Mouse (Mus musculus): Measurements from ENCODE around the gene Igfbp2. TPM values are rescaled to one million over a fixed set of nuclear protein-coding genes. Genes with fewer than 3 reads are reported as not detected.

Igfbp2 gene
- polyA plus RNA-seq, 1 experiment from 2014 or later: 790 TPM

- Histone ChIP-seq H3K9me3 (replicated peaks) (no peaks in the 10 kb centered on the region), H3K4me1 (no peaks in the 10 kb centered on the region), H3K27ac (replicated peaks) (no peak overlapping the region), H3K4me3 (replicated peaks) (no peak overlapping the region), H3K4me2 (replicated peaks) (no peak overlapping the region), H3K9ac (no peak overlapping the region), H3K36me3 (no peaks in the 10 kb centered on the region), H3K27me3 (no peaks in the 10 kb centered on the region)
- no peak for ATAC-seq (ENCODE audit: insufficient number of reproducible peaks, low FRiP score, low TSS enrichment, low read depth)
- 66% methylated on average over 2 of the region's 2 CpGs for WGBS
These were observed 25.9 kb upstream of the Igfbp2 start for GRCm38 (mm10) chr1:72798441-72798840.

GRCm38 (mm10) chr1:72804031-72804430 is 20.3 kb upstream of the Igfbp2 start:
- no peak overlapping the region for H3K9ac ChIP-seq
- no peaks in the 10 kb centered on the region for H3K27me3 ChIP-seq
- H3K4me1 ChIP-seq: peaks cover 7% of the 10 kb centered on the region
- H3K4me2 ChIP-seq (replicated peaks): no peak overlapping the region
- H3K4me3 ChIP-seq (replicated peaks): no peak overlapping the region
- H3K27ac ChIP-seq (replicated peaks): no peak overlapping the region
- ATAC-seq (ENCODE audit: insufficient number of reproducible peaks, low FRiP score, low TSS enrichment, low read depth): no peak
- no peaks in the 10 kb centered on the region for H3K36me3 ChIP-seq
- no peaks in the 10 kb centered on the region for H3K9me3 ChIP-seq (replicated peaks)
- 75% methylated on average over 4 of the region's 4 CpGs for WGBS

- Histone ChIP-seq H3K9ac (no peak overlapping the region), H3K27ac (replicated peaks) (no peak overlapping the region), H3K27me3 (no peaks in the 10 kb centered on the region), H3K36me3 (no peaks in the 10 kb centered on the region), H3K4me3 (replicated peaks) (no peak overlapping the region), H3K4me2 (replicated peaks) (no peak overlapping the region), H3K9me3 (replicated peaks) (no peaks in the 10 kb centered on the region), H3K4me1 (peaks cover 7% of the 10 kb centered on the region)
- WGBS: 36% methylated on average over 8 of the region's 8 CpGs
- ATAC-seq (ENCODE audit: insufficient number of reproducible peaks, low FRiP score, low TSS enrichment, low read depth): no peak
These were observed 19.3 kb upstream of the Igfbp2 start for GRCm38 (mm10) chr1:72805037-72805436.

DNA sequence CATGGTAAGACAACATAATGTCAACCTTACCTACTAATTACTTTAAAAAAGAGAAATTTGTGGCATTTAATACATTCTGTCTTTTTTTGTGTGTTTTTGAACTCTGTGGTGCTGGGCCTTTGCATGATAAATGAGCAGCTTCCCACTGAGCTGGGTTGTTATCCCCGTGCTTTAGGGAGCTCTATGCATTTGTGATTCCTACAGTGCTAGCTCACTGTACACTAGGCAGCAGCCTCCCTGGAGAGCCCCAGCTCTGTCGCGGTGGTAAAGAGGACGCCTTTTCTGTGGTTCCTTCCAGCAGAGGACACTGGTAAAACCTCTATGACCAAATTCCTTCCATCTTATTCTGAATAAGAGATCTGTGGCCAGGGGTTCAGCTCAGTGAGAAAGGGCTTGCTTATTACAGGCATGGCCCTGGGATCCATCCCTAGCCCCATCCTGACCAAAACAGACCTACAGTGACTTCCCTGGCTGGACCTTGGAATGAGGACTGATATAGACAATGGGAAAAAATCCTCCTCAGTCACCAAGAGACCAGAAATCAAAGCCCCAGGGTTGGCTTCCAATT is 18.7 kb upstream of the Igfbp2 start:
- WGBS: 24% methylated on average over 4 of the region's 4 CpGs
- no peak for ATAC-seq (ENCODE audit: insufficient number of reproducible peaks, low FRiP score, low TSS enrichment, low read depth)
- H3K9ac ChIP-seq: no peak overlapping the region
- no peaks in the 10 kb centered on the region for H3K9me3 ChIP-seq (replicated peaks)
- H3K4me1 ChIP-seq: peaks cover 7% of the 10 kb centered on the region
- no peak overlapping the region for H3K4me2 ChIP-seq (replicated peaks)
- no peak overlapping the region; the same call in 1 of the 2 replicates for H3K27ac ChIP-seq (replicated peaks)
- H3K36me3 ChIP-seq: no peaks in the 10 kb centered on the region
- H3K27me3 ChIP-seq: no peaks in the 10 kb centered on the region
- H3K4me3 ChIP-seq (replicated peaks): no peak overlapping the region

GRCm38 (mm10) chr1:72806044-72806584 is 18.2 kb upstream of the Igfbp2 start:
- Histone ChIP-seq H3K9me3 (replicated peaks) (no peaks in the 10 kb centered on the region), H3K4me1 (peaks cover 7% of the 10 kb centered on the region), H3K27ac (replicated peaks) (peak overlapping the region; percentile 28), H3K9ac (no peak overlapping the region), H3K36me3 (no peaks in the 10 kb centered on the region), H3K4me2 (replicated peaks) (no peak overlapping the region), H3K27me3 (no peaks in the 10 kb centered on the region), H3K4me3 (replicated peaks) (no peak overlapping the region)
- peak; percentile 79 for ATAC-seq (ENCODE audit: insufficient number of reproducible peaks, low FRiP score, low TSS enrichment, low read depth)
- 20% methylated on average over 11 of the region's 11 CpGs for WGBS

GRCm38 (mm10) chr1:72809304-72809703 is 15.0 kb upstream of the Igfbp2 start:
- H3K9ac ChIP-seq: no peak overlapping the region
- WGBS: 92% methylated on average over 7 of the region's 7 CpGs
- ATAC-seq (ENCODE audit: insufficient number of reproducible peaks, low FRiP score, low TSS enrichment, low read depth): no peak
- no peak overlapping the region for H3K4me3 ChIP-seq (replicated peaks)
- H3K36me3 ChIP-seq: no peaks in the 10 kb centered on the region
- peaks cover 16% of the 10 kb centered on the region for H3K4me1 ChIP-seq
- no peaks in the 10 kb centered on the region for H3K9me3 ChIP-seq (replicated peaks)
- H3K4me2 ChIP-seq (replicated peaks): no peak overlapping the region
- no peak overlapping the region for H3K27ac ChIP-seq (replicated peaks)
- H3K27me3 ChIP-seq: no peaks in the 10 kb centered on the region

- H3K9me3 ChIP-seq (replicated peaks): no peaks in the 10 kb centered on the region
- H3K4me2 ChIP-seq (replicated peaks): no peak overlapping the region
- 79% methylated on average over 7 of the region's 7 CpGs for WGBS
- no peaks in the 10 kb centered on the region for H3K27me3 ChIP-seq
- H3K9ac ChIP-seq: no peak overlapping the region
- no peaks in the 10 kb centered on the region for H3K36me3 ChIP-seq
- peaks cover 18% of the 10 kb centered on the region for H3K4me1 ChIP-seq
- H3K4me3 ChIP-seq (replicated peaks): no peak overlapping the region
- ATAC-seq (ENCODE audit: insufficient number of reproducible peaks, low FRiP score, low TSS enrichment, low read depth): no peak
- H3K27ac ChIP-seq (replicated peaks): no peak overlapping the region
These were observed 14.2 kb upstream of the Igfbp2 start for GRCm38 (mm10) chr1:72809951-72810675.

DNA sequence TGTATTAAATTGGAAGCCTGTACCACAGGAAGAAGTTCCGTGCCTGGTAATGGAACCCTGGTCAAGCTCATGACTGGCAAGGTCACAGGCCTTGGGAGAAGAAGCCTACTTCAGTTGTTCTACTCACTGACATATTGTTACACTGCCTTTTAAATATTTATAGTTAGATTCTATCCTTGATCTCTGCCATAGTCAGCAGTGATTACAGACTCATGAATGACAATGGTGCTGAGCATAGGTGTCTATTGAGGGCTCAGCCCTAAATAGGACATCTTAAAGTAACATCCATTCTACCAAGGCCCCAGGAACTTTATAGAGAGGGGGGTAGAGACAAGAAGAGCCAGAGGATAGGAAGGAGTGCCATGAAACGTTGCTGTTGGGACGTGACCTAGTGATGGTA is 13.2 kb upstream of the Igfbp2 start:
- ATAC-seq (ENCODE audit: insufficient number of reproducible peaks, low FRiP score, low TSS enrichment, low read depth): no peak
- 95% methylated on average over 3 of the region's 3 CpGs for WGBS
- H3K4me3 ChIP-seq (replicated peaks): no peak overlapping the region
- no peak overlapping the region for H3K4me2 ChIP-seq (replicated peaks)
- no peaks in the 10 kb centered on the region for H3K36me3 ChIP-seq
- no peak overlapping the region for H3K27ac ChIP-seq (replicated peaks)
- H3K9me3 ChIP-seq (replicated peaks): no peaks in the 10 kb centered on the region
- no peaks in the 10 kb centered on the region for H3K27me3 ChIP-seq
- H3K4me1 ChIP-seq: peaks cover 20% of the 10 kb centered on the region
- H3K9ac ChIP-seq: no peak overlapping the region

GRCm38 (mm10) chr1:72813089-72813638 is 11.1 kb upstream of the Igfbp2 start:
- H3K9ac ChIP-seq: no peak overlapping the region
- ATAC-seq (ENCODE audit: insufficient number of reproducible peaks, low FRiP score, low TSS enrichment, low read depth): no peak
- no peaks in the 10 kb centered on the region for H3K9me3 ChIP-seq (replicated peaks)
- H3K27ac ChIP-seq (replicated peaks): no peak overlapping the region; the same call in 1 of the 2 replicates
- H3K4me3 ChIP-seq (replicated peaks): no peak overlapping the region
- H3K27me3 ChIP-seq: no peaks in the 10 kb centered on the region
- WGBS: 43% methylated on average over 5 of the region's 5 CpGs
- H3K4me2 ChIP-seq (replicated peaks): no peak overlapping the region
- no peaks in the 10 kb centered on the region for H3K36me3 ChIP-seq
- peaks cover 15% of the 10 kb centered on the region; the same call in 1 of the 2 replicates for H3K4me1 ChIP-seq

- H3K9ac ChIP-seq: no peak overlapping the region
- H3K36me3 ChIP-seq: no peaks in the 10 kb centered on the region
- 0 out of 2 replicates have a peak, but pooled peaks have one; percentile 40 for ATAC-seq (ENCODE audit: insufficient number of reproducible peaks, low FRiP score, low TSS enrichment, low read depth)
- H3K4me2 ChIP-seq (replicated peaks): no peak overlapping the region
- 16% methylated on average over 6 of the region's 6 CpGs for WGBS
- no peaks in the 10 kb centered on the region for H3K9me3 ChIP-seq (replicated peaks)
- H3K27me3 ChIP-seq: no peaks in the 10 kb centered on the region
- no peak overlapping the region for H3K4me3 ChIP-seq (replicated peaks)
- H3K4me1 ChIP-seq: peaks cover 15% of the 10 kb centered on the region; the same call in 1 of the 2 replicates
- H3K27ac ChIP-seq (replicated peaks): no peak overlapping the region; the same call in 1 of the 2 replicates
These were observed 10.5 kb upstream of the Igfbp2 start for GRCm38 (mm10) chr1:72813639-72814403.

DNA sequence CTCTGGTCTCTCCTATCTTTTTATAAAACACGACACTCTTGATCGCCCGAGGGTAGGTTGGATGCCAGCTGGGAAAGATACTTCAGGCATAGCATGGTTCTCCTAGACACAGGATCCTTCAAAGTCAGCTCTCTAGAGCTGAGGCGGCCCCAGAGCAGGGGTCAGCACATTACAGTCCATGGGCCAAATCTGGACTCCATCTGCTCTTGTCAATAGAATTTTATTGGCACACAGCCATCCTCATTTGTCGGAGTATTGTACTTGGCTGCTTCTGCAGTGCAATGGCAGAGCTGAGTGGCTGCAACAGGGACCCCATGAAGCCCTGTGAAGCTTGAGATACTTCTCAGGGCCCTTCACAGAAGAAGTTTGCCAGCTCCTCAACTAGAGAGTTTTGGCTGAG is 9.1 kb upstream of the Igfbp2 start:
- Histone ChIP-seq H3K27me3 (no peaks in the 10 kb centered on the region), H3K4me3 (replicated peaks) (no peak overlapping the region), H3K36me3 (no peaks in the 10 kb centered on the region), H3K27ac (replicated peaks) (no peak overlapping the region), H3K9ac (no peak overlapping the region), H3K4me2 (replicated peaks) (no peak overlapping the region), H3K9me3 (replicated peaks) (no peaks in the 10 kb centered on the region), H3K4me1 (peaks cover 15% of the 10 kb centered on the region; the same call in 1 of the 2 replicates)
- 45% methylated on average over 5 of the region's 5 CpGs for WGBS
- ATAC-seq (ENCODE audit: insufficient number of reproducible peaks, low FRiP score, low TSS enrichment, low read depth): 0 out of 2 replicates have a peak, but pooled peaks have one; percentile 48

Measured in embryonic facial prominence, embryonic 15.5 days (tissue).